Mouse (Mus musculus): ENCODE measurements around the gene B4galnt4.
A peak's percentile ranks its signal among the peaks of the same experiment; 100 is the strongest.
"Not testable (repeated sequence)": the region's sequence is repeated elsewhere in the genome, so short reads cannot be mapped to it uniquely, and the experiment has no call there.

B4galnt4 gene

GRCm38 (mm10) chr7:141060426-141061242, at the start of gene B4galnt4:
Gene B4galnt4 (plus strand): TSS chr7:141061104.
- peak; percentile 79 for DNase-seq (ENCODE audit: low read depth, low spot score)

GRCm38 (mm10) chr7:141011238-141011770, 49.6 kb upstream of the B4galnt4 start:
- DNase-seq (ENCODE audit: low read depth, low spot score), result no peak

- DNase-seq (ENCODE audit: low read depth, low spot score), result no peak
Observed at GRCm38 (mm10) chr7:141016707-141017697, 43.9 kb upstream of the B4galnt4 start.

- not testable (repeated sequence) for DNase-seq (ENCODE audit: low read depth, low spot score)
Observed at GRCm38 (mm10) chr7:141017824-141018223, 43.1 kb upstream of the B4galnt4 start, which contains the start of gene Ifitm6. Gene Ifitm6 (minus strand): TSS chr7:141017924.

GRCm38 (mm10) chr7:141019028-141019427, 41.9 kb upstream of the B4galnt4 start:
- no peak for DNase-seq (ENCODE audit: low read depth, low spot score)

GRCm38 (mm10) chr7:141021489-141022449, 39.1 kb upstream of the B4galnt4 start:
- peak; percentile 54 for DNase-seq (ENCODE audit: low read depth, low spot score)

- DNase-seq (ENCODE audit: low read depth, low spot score), result peak; percentile 82
Observed at GRCm38 (mm10) chr7:141024865-141025838, 35.8 kb upstream of the B4galnt4 start.

- DNase-seq (ENCODE audit: low read depth, low spot score), result no peak
Observed at GRCm38 (mm10) chr7:141026097-141026739, 34.7 kb upstream of the B4galnt4 start.

- no peak for DNase-seq (ENCODE audit: low read depth, low spot score)
Observed at GRCm38 (mm10) chr7:141026740-141027098, 34.2 kb upstream of the B4galnt4 start.

- DNase-seq (ENCODE audit: low read depth, low spot score), result no peak
Observed at GRCm38 (mm10) chr7:141028831-141029230, 32.1 kb upstream of the B4galnt4 start, which contains the start of gene Gm17387. Gene Gm17387 (plus strand): TSS chr7:141029131.

- DNase-seq (ENCODE audit: low read depth, low spot score), result peak; percentile 71
Observed at GRCm38 (mm10) chr7:141030390-141030789, 30.5 kb upstream of the B4galnt4 start.

- no peak for DNase-seq (ENCODE audit: low read depth, low spot score)
Observed at GRCm38 (mm10) chr7:141032458-141033167, 28.3 kb upstream of the B4galnt4 start.

GRCm38 (mm10) chr7:141036624-141037023, 24.3 kb upstream of the B4galnt4 start:
- DNase-seq (ENCODE audit: low read depth, low spot score), result not testable (repeated sequence)

- no peak for DNase-seq (ENCODE audit: low read depth, low spot score)
Observed at GRCm38 (mm10) chr7:141038090-141039032, 22.5 kb upstream of the B4galnt4 start.

- DNase-seq (ENCODE audit: low read depth, low spot score), result no peak
Observed at GRCm38 (mm10) chr7:141039386-141040107, 21.4 kb upstream of the B4galnt4 start.

GRCm38 (mm10) chr7:141040867-141041606, 19.9 kb upstream of the B4galnt4 start:
- no peak for DNase-seq (ENCODE audit: low read depth, low spot score)

All from ES-CJ7 (cell line).